Mouse (Mus musculus) retina, postnatal 7 days (tissue): ENCODE results near the gene Sugt1.

Experiments used
- DNase-seq: peaks from one replicate; pipeline ENCODE4 v3.0.0-alpha.2; 2012; ENCODE audit warnings: low read depth, low spot score

The Sugt1 gene

GRCm38 (mm10) chr14:79677108-79677753, 89.7 kb downstream of the Sugt1 start:
- DNase-seq: no peak

GRCm38 (mm10) chr14:79677891-79678687, 90.6 kb downstream of the Sugt1 start:
- DNase-seq: no peak

- DNase-seq: no peak
Measured at GRCm38 (mm10) chr14:79680652-79681051, 93.2 kb downstream of the Sugt1 start.
